43 mouse cellular contexts compared by ENCODE assay signal in genomic region chr8:47847161-47847560, GRCm38 (mm10). TPM values are rescaled to one million over a fixed set of nuclear protein-coding genes. Genes with fewer than 3 reads are reported as not detected.
"Had no signal": no experiment of that assay in that cellular context is flagged by ENCODE, and none has a peak within 500 bp of the region (broad histone marks: within the 10 kb centered on the region; RNA-seq: fewer than 3 reads in every experiment).

No protein-coding gene starts in this region.

- H3K4me3 ChIP-seq: heart, embryonic 10.5 days; heart, embryonic 12.5 days; hindbrain, embryonic 13.5 days; hindbrain, embryonic 15.5 days; kidney, embryonic 15.5 days; limb, embryonic 13.5 days; limb, embryonic 15.5 days; liver, embryonic 12.5 days had no signal

- H3K9me3 ChIP-seq: heart, embryonic 10.5 days; heart, embryonic 12.5 days; hindbrain, embryonic 13.5 days; hindbrain, embryonic 15.5 days; kidney, embryonic 15.5 days; limb, embryonic 13.5 days; limb, embryonic 15.5 days; liver, embryonic 12.5 days had no signal

- H3K27ac ChIP-seq: heart, embryonic 10.5 days; hindbrain, embryonic 13.5 days; hindbrain, embryonic 15.5 days; hindbrain, postnatal 0 days; kidney, postnatal 0 days; limb, embryonic 13.5 days; limb, embryonic 15.5 days; liver, embryonic 12.5 days; liver, embryonic 14.5 days had no signal

- H3K9ac ChIP-seq: heart, embryonic 12.5 days; hindbrain, embryonic 13.5 days; hindbrain, embryonic 15.5 days; kidney, embryonic 15.5 days; limb, embryonic 13.5 days; limb, embryonic 15.5 days; liver, embryonic 12.5 days; liver, embryonic 14.5 days had no signal

- DNase-seq: gastrocnemius, postnatal 14 days; gastrocnemius, postnatal 36 days; heart, adult 18-20 months; heart, postnatal 14 days; heart, postnatal 36 days; kidney, adult 11 months; kidney, adult 2 months; kidney, adult 9 months; kidney, postnatal 14 days; kidney, postnatal 36 days; layer of hippocampus, adult 9-11 months; layer of hippocampus, postnatal 36 days had no signal

- H3K4me1 ChIP-seq: hindbrain, embryonic 13.5 days; hindbrain, embryonic 15.5 days had no signal

- H3K4me2 ChIP-seq: heart, embryonic 12.5 days; hindbrain, embryonic 13.5 days; hindbrain, embryonic 15.5 days; kidney, embryonic 15.5 days; limb, embryonic 13.5 days; limb, embryonic 15.5 days; liver, embryonic 12.5 days had no signal

- ATAC-seq: hindbrain, postnatal 0 days; intestine, embryonic 16.5 days; liver, embryonic 12.5 days had no signal

- H3K27me3 ChIP-seq: heart, embryonic 12.5 days; hindbrain, embryonic 13.5 days; hindbrain, embryonic 15.5 days; kidney, embryonic 15.5 days; limb, embryonic 13.5 days; limb, embryonic 15.5 days; liver, embryonic 12.5 days had no signal

RNA-seq across cellular contexts. Expression of gene Cldn22, which starts 22.9 kb away (rescaled TPM):
- total RNA-seq: heart, adult 8-10 months; heart, postnatal 14 days; heart, postnatal 36 days; hematopoietic stem cell, adult 5-6 weeks; hindbrain, postnatal 0 days; liver, adult 2 months had no signal
- polyA plus RNA-seq: heart, embryonic 10.5 days; heart, embryonic 12.5 days; heart, embryonic 14.5 days; heart, embryonic 16.5 days; hindbrain, embryonic 11.5 days; hindbrain, embryonic 13.5 days; hindbrain, embryonic 15.5 days; hindbrain, postnatal 0 days; intestine, embryonic 14.5 days; intestine, embryonic 16.5 days; kidney, embryonic 15.5 days; kidney, postnatal 0 days; limb, embryonic 11.5 days; limb, embryonic 13.5 days; limb, embryonic 15.5 days; liver, adult 2 months; liver, embryonic 12.5 days; liver, embryonic 14.5 days had no signal

RNA-seq across cellular contexts. Expression of gene Cldn24, which starts 25.2 kb away (rescaled TPM):
- total RNA-seq: gastrocnemius, adult 18-20 months; gastrocnemius, adult 8-10 months; gastrocnemius, postnatal 14 days; gastrocnemius, postnatal 36 days; heart, adult 18-20 months; heart, adult 8-10 months; heart, postnatal 14 days; heart, postnatal 36 days; hematopoietic stem cell, adult 5-6 weeks; hindbrain, postnatal 0 days; layer of hippocampus, adult 18-20 months; layer of hippocampus, adult 8-10 months; layer of hippocampus, postnatal 14 days; layer of hippocampus, postnatal 36 days; left cerebral cortex, adult 18-20 months; left cerebral cortex, adult 8-10 months; left cerebral cortex, postnatal 10 days; left cerebral cortex, postnatal 25 days; liver, adult 2 months had no signal
- polyA plus RNA-seq: gonadal fat pad, adult 2 months; heart, embryonic 10.5 days; heart, embryonic 12.5 days; heart, embryonic 14.5 days; heart, embryonic 16.5 days; hindbrain, embryonic 11.5 days; hindbrain, embryonic 13.5 days; hindbrain, embryonic 15.5 days; hindbrain, postnatal 0 days; intestine, embryonic 14.5 days; intestine, embryonic 16.5 days; kidney, adult 2 months; kidney, embryonic 15.5 days; kidney, postnatal 0 days; large intestine, adult 2 months; limb, embryonic 11.5 days; limb, embryonic 13.5 days; limb, embryonic 15.5 days; liver, adult 2 months; liver, embryonic 12.5 days; liver, embryonic 14.5 days had no signal
